ENCODE assay signal across 8 mouse cellular contexts in the genomic region with DNA sequence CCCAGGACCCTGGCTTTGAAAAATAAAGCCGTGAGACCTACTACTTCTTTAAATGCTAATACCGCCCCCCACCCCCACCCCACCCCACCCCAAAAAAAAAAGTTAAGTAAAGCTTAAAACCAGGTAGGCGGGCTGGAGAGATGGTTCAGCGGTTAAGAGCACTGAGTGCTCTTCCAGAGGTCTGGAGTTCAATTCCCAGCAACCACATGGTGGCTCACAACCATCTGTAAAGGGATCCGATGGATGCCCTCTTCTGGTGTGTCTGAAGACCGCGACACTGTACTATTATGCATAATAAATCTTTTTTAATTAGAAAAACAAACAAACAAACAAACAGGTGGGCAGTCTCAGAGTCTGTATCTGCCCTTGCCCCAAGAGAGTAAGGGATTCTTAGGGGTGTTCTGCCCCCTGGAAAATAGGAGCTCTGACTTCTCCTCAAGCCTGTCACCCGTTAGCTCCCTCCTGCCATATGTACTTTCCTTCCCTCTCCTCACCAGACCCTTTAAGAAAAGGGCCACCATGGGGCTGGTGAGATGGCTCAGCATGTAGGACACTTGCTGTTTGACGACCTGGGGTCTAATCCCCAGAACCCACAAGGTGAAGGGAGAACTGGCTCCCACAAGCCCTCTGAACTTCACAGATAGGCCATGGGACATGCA. TPM values are rescaled to one million over a fixed set of nuclear protein-coding genes. Genes with fewer than 3 reads are reported as not detected.
DNase-seq lines count a peak whose midpoint lies in the region; ATAC-seq and TF ChIP-seq lines count a peak whose summit lies in the region.

A gene (minus strand): TSS at position 169 of the 659 bp plus-strand sequence.

- peak within 1 kb of the TSS; percentile 87 for H3K4me3 ChIP-seq in embryonic facial prominence, embryonic 12.5 days
- H3K4me3 ChIP-seq in limb, embryonic 12.5 days (replicated peaks) = peak within 1 kb of the TSS; percentile 70
- H3K4me3 ChIP-seq in small intestine, adult 2 months (ENCODE audit: low read depth, low read length) = peak within 1 kb of the TSS; percentile 76

- H3K4me1 ChIP-seq in embryonic facial prominence, embryonic 12.5 days = 0 out of 2 replicates have a peak, but pooled peaks cover 3% of the 10 kb centered on the region
- no peaks in the 10 kb centered on the region for H3K4me1 ChIP-seq in limb, embryonic 12.5 days (replicated peaks)
- no peaks in the 10 kb centered on the region for H3K4me1 ChIP-seq in small intestine, adult 2 months (ENCODE audit: control insufficient read depth, insufficient read depth, insufficient read length, low read length)

- H3K36me3 ChIP-seq in embryonic facial prominence, embryonic 12.5 days = no peaks in the 10 kb centered on the region
- H3K36me3 ChIP-seq in limb, embryonic 12.5 days = peaks cover 23% of the 10 kb centered on the region
- peaks cover 8% of the 10 kb centered on the region for H3K36me3 ChIP-seq in small intestine, adult 2 months (ENCODE audit: control insufficient read depth, insufficient read depth, low read length)

- TF ChIP-seq CTCF in small intestine, adult 2 months (IDR thresholded peaks at IDR 0.05; ENCODE audit: extremely low read depth, insufficient read length, insufficient replicate concordance, low read depth, low read length) = no peak

- peak within 1 kb of the TSS; percentile 85 for H3K27ac ChIP-seq in embryonic facial prominence, embryonic 12.5 days
- peak within 1 kb of the TSS; percentile 94 for H3K27ac ChIP-seq in limb, embryonic 12.5 days
- H3K27ac ChIP-seq in small intestine, adult 2 months (ENCODE audit: insufficient read depth, low read depth, low read length) = peak within 1 kb of the TSS; percentile 96

- no peak for DNase-seq in heart, adult 8-10 months (ENCODE audit: low spot score)
- no peak for DNase-seq in heart, adult 11 months
- no peak for DNase-seq in heart, postnatal 14 days
- no peak for DNase-seq in frontal cortex, postnatal 36 days (ENCODE audit: low spot score in 2 of 2)

- intact Hi-C loops in heart, postnatal 14 days (cut with DNase I) = loop anchor here (5.0 kb wide), 1 partner anchor 161 kb away; no protein-coding TSS in a partner anchor

- H3K9ac ChIP-seq in embryonic facial prominence, embryonic 12.5 days = peak within 1 kb of the TSS; percentile 88
- peak within 1 kb of the TSS; percentile 93 for H3K9ac ChIP-seq in limb, embryonic 12.5 days (replicated peaks)

- peak within 1 kb of the TSS; percentile 59 for H3K4me2 ChIP-seq in embryonic facial prominence, embryonic 12.5 days (replicated peaks)
- peak within 1 kb of the TSS; percentile 62 for H3K4me2 ChIP-seq in limb, embryonic 12.5 days

- ATAC-seq in CD4-positive, CD25-positive, alpha-beta regulatory T cell, adult 4 months = no peak
- no peak for ATAC-seq in embryonic facial prominence, embryonic 12.5 days (ENCODE audit: insufficient number of reproducible peaks, insufficient read depth, low FRiP score, low TSS enrichment)
- no peak; the same call in 1 of the 2 replicates for ATAC-seq in limb, embryonic 12.5 days (ENCODE audit: insufficient number of reproducible peaks, insufficient read depth, low FRiP score, low TSS enrichment, low read depth)

- H3K9me3 ChIP-seq in embryonic facial prominence, embryonic 12.5 days = no peaks in the 10 kb centered on the region
- no peaks in the 10 kb centered on the region for H3K9me3 ChIP-seq in limb, embryonic 12.5 days

- no peak for TF ChIP-seq POLR2A in small intestine, adult 2 months (IDR thresholded peaks at IDR 0.05; ENCODE audit: low read depth, low read length)

- H3K27me3 ChIP-seq in embryonic facial prominence, embryonic 12.5 days = no peaks in the 10 kb centered on the region
- no peaks in the 10 kb centered on the region for H3K27me3 ChIP-seq in limb, embryonic 12.5 days
- H3K27me3 ChIP-seq in small intestine, adult 2 months (ENCODE audit: control insufficient read depth, insufficient read depth, low read length) = no peaks in the 10 kb centered on the region

- 12% methylated on average over 9 of the region's 9 CpGs for WGBS in embryonic facial prominence, embryonic 12.5 days
- WGBS in limb, embryonic 12.5 days = 15% methylated on average over 9 of the region's 9 CpGs
- 12% methylated on average over 9 of the region's 9 CpGs for WGBS in small intestine, adult 2 months

RNA-seq across cellular contexts. Expression of the gene that starts here (rescaled TPM):
- total RNA-seq in heart, adult 8-10 months (2022) = 10 to 100 TPM; 17.0 to 21.7 (median 20.5) TPM
- 10 to 100 TPM; 24.4 to 38.9 TPM for polyA plus RNA-seq in CD4-positive, CD25-positive, alpha-beta regulatory T cell, adult 4 months (2017; shearing (Covaris generic))
- 15.9 and 19.6 TPM in 2 replicates for polyA plus RNA-seq in embryonic facial prominence, embryonic 12.5 days (2016; fragmentation: Nextera tagmentation; extraction: Ambion mirVana)
- 10 to 100 TPM; 19.0 to 19.2 TPM for total RNA-seq in heart, postnatal 14 days (2021)
- polyA plus RNA-seq in limb, embryonic 12.5 days (2016; fragmentation: Nextera tagmentation; extraction: Ambion mirVana) = 19.2 and 19.4 TPM in 2 replicates
- polyA plus RNA-seq in small intestine, adult 2 months (2012; rRNA removed) = 3.2 and 5.4 TPM in 2 replicates
